Mouse (Mus musculus): ENCODE measurements around the gene F8.

Gene F8

GRCm38 (mm10) chrX:75138182-75138581 lies 244.2 kb downstream of the F8 start:
- in situ Hi-C loops (cut with MboI, MseI): no loop called here

DNA sequence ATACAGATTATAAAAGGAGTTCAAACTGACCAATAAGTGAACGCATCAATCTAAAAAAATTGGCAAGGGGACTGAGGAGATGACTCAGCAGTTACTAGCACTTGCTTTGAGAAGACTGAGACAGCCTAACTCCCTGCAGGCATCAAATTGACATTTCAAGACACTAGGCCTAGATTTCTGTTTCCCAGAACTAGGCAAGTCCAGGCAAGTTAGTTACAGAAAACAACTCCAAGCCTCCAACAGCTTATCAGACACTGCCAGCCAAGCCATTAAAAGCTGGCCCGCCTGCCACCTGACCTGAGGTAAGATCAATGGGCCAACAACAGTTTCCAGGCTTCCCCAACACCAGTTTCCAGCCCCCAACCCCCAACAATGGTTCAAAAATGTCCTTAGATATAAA lies 244.7 kb downstream of the F8 start:
- in situ Hi-C loops (cut with MboI, MseI): no loop called here

DNA sequence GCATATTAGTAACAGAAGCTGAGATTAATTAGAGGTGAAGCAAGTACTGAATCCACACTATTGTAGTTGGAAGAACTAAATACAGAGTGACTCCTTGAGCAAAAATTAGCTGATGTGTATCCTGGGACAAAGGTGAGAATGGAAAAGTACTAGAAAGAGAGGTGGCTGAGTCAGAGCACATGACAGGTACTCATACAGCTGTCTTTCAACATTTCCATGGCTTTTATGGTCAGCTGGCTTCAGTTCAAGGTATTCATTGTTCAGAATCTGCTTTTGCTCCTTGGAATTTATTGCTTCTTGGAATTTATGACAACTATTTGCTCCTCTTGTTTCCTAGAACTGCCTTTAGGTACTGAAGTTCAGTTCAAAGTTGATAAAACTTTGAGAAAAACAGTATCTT lies 245.5 kb downstream of the F8 start:
- in situ Hi-C loops (cut with MboI, MseI): no loop called here

DNA sequence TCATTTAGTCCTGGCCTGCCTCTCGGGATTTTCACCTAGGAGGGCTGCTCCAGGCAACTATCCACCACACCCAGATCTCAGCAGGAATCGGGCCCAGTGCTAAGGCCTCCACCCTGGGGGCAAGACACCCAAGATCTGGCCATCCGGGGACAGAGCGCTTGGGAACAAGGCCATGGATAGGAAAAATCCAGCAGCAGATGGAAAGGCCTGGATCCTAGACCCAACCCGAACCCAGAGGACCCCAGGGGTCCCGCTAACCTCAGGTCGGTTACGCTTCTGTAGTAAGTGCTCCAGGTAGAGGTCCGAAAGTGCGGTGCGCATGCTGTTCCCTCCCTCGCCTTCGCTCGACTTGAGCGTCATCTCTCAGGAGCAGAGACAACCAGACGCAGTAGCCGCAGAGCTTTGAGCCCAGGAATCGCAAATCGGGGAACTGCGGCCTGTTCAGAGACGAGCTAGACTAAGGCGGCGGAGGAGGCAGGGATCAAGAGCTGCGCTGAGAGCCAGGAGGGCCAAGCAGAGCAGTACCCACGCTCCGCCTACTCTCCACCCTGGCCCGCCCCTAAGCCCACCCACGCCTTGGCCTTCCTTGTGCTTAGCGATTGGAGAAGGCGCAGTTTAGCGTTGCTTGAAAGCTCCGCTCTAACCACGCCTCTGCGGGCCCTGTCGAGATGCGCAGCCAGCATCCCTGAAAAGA lies 251.8 kb downstream of the F8 start, which contains the start of gene Mpp1:
Gene Mpp1, minus strand, starts transcription at position 550 of the 694 bp plus-strand sequence.
- in situ Hi-C loops (cut with MboI, MseI): no loop called here

DNA sequence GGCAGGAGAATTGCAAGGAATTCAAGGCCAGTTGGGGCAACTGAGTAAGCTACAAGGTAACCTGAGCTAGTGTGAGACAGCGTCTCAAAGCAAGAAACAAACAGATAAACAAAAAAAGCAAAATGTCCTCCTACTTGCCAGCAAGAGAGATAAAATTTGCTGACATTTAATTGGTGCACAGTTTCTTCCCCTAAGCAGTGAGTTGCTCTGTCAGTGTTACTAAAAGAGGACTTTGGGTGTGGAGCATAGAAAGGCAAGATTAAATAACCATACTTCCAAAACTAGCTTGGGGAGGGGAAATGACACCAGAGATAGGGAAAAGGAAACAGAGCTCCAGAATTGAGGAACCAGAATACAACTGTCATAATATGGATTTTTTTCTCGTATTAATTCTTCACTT lies 252.9 kb downstream of the F8 start:
- in situ Hi-C loops (cut with MboI, MseI): no loop called here

- in situ Hi-C loops (cut with MboI, MseI): no loop called here
Observed at GRCm38 (mm10) chrX:75128333-75128980, 254.0 kb downstream of the F8 start.

- in situ Hi-C loops (cut with MboI, MseI): no loop called here
Observed at GRCm38 (mm10) chrX:75126893-75127292, 255.5 kb downstream of the F8 start.

- in situ Hi-C loops (cut with MboI, MseI): no loop called here
Observed at GRCm38 (mm10) chrX:75125606-75126005, 256.8 kb downstream of the F8 start.
